Mouse (Mus musculus): ENCODE data around the gene Sirt3. TPM values are rescaled to one million over a fixed set of nuclear protein-coding genes. Genes with fewer than 3 reads are reported as not detected.

Gene Sirt3
- polyA plus RNA-seq, 1 experiment from 2014 or later = 39.2 TPM

GRCm38 (mm10) chr7:140855860-140856784 lies 26.0 kb downstream of the Sirt3 start, which contains the start of gene Gm45785:
Gm45785 (minus strand) TSS chr7:140856331.
- ATAC-seq = peak; percentile 86
- H3K4me3 ChIP-seq (ENCODE audit: low read length) = peak within 1 kb of the TSS; percentile 87
- no peaks in the 10 kb centered on the region for H3K27me3 ChIP-seq (replicated peaks; ENCODE audit: control insufficient read depth, insufficient read depth, low read length)
- WGBS = 1% methylated on average over 51 of the region's 51 CpGs
- peak within 1 kb of the TSS; percentile 90 for H3K9ac ChIP-seq (ENCODE audit: low read depth, low read length)
- H3K4me1 ChIP-seq (ENCODE audit: control insufficient read depth, insufficient read depth, low read length) = peaks cover 19% of the 10 kb centered on the region
- H3K9me3 ChIP-seq (ENCODE audit: control insufficient read depth, low read length) = no peaks in the 10 kb centered on the region
- H3K27ac ChIP-seq (ENCODE audit: low read length) = peak within 1 kb of the TSS; percentile 85
- peaks cover 11% of the 10 kb centered on the region; the same call in 1 of the 2 replicates for H3K36me3 ChIP-seq (ENCODE audit: control insufficient read depth, insufficient read depth, low read length)
- H3K4me2 ChIP-seq (ENCODE audit: low read depth, low read length) = peak within 1 kb of the TSS; percentile 91

DNA sequence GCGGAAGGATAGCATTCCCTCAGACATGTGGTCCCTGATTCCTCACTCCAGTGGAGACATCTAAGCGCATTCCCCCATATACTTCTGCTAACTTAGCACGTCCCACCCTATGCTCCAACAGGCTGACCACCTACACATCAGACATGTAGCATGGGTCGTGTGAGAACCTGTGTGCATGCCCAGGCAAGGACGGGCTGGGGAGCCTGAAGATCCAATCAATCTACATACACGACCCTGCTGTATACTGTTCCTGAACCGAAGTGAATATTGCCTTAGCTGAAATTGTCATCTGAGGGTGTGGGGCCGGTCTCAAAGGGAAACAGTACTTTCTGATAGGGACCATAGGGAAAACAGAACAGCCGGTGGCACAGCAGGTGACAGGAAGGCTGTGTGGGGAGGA lies 26.9 kb downstream of the Sirt3 start:
- Histone ChIP-seq H3K4me1 (ENCODE audit: control insufficient read depth, insufficient read depth, low read length) (peaks cover 19% of the 10 kb centered on the region), H3K36me3 (ENCODE audit: control insufficient read depth, insufficient read depth, low read length) (peaks cover 11% of the 10 kb centered on the region; the same call in 1 of the 2 replicates), H3K27me3 (replicated peaks; ENCODE audit: control insufficient read depth, insufficient read depth, low read length) (no peaks in the 10 kb centered on the region), H3K4me2 (ENCODE audit: low read depth, low read length) (peak overlapping the region; percentile 91), H3K4me3 (ENCODE audit: low read length) (peak overlapping the region; percentile 87), H3K9ac (ENCODE audit: low read depth, low read length) (peak overlapping the region; percentile 90), H3K9me3 (ENCODE audit: control insufficient read depth, low read length) (no peaks in the 10 kb centered on the region), H3K27ac (ENCODE audit: low read length) (no peak overlapping the region)
- ATAC-seq = no peak
- 65% methylated on average over 9 of the region's 9 CpGs for WGBS

DNA sequence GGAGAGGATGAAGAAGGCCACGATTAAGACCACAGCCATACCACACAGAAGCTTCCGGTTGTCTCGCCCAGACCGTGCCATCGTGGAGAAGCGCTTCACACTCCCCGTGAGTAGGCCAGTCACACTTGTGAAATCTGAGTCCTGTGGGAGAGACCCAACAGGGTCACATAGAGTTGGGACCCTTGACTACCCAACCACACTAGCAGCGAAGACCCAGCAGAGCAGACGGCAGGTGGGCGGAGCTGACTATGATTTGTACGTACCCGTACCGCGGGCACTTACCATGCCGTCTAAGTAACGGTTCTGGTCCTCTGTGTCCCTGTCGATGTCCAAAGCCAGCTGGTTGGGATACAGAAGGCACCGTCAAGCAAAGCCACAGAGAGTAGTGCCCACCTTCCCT lies 27.6 kb downstream of the Sirt3 start:
- H3K9me3 ChIP-seq (ENCODE audit: control insufficient read depth, low read length) = no peaks in the 10 kb centered on the region
- H3K4me3 ChIP-seq (ENCODE audit: low read length) = no peak overlapping the region
- no peak overlapping the region for H3K27ac ChIP-seq (ENCODE audit: low read length)
- no peaks in the 10 kb centered on the region for H3K27me3 ChIP-seq (replicated peaks; ENCODE audit: control insufficient read depth, insufficient read depth, low read length)
- WGBS = 94% methylated on average over 18 of the region's 18 CpGs
- no peak for ATAC-seq
- no peak overlapping the region for H3K9ac ChIP-seq (ENCODE audit: low read depth, low read length)
- H3K4me2 ChIP-seq (ENCODE audit: low read depth, low read length) = no peak overlapping the region
- peaks cover 11% of the 10 kb centered on the region; the same call in 1 of the 2 replicates for H3K36me3 ChIP-seq (ENCODE audit: control insufficient read depth, insufficient read depth, low read length)
- peaks cover 19% of the 10 kb centered on the region for H3K4me1 ChIP-seq (ENCODE audit: control insufficient read depth, insufficient read depth, low read length)

GRCm38 (mm10) chr7:140853386-140853785 lies 28.7 kb downstream of the Sirt3 start:
- Histone ChIP-seq H3K27me3 (replicated peaks; ENCODE audit: control insufficient read depth, insufficient read depth, low read length) (no peaks in the 10 kb centered on the region), H3K4me3 (ENCODE audit: low read length) (no peak overlapping the region), H3K4me1 (ENCODE audit: control insufficient read depth, insufficient read depth, low read length) (peaks cover 12% of the 10 kb centered on the region), H3K9me3 (ENCODE audit: control insufficient read depth, low read length) (no peaks in the 10 kb centered on the region), H3K4me2 (ENCODE audit: low read depth, low read length) (no peak overlapping the region), H3K36me3 (ENCODE audit: control insufficient read depth, insufficient read depth, low read length) (peaks cover 11% of the 10 kb centered on the region; the same call in 1 of the 2 replicates), H3K27ac (ENCODE audit: low read length) (no peak overlapping the region), H3K9ac (ENCODE audit: low read depth, low read length) (no peak overlapping the region)
- no peak for ATAC-seq
- 82% methylated on average over 9 of the region's 9 CpGs for WGBS

DNA sequence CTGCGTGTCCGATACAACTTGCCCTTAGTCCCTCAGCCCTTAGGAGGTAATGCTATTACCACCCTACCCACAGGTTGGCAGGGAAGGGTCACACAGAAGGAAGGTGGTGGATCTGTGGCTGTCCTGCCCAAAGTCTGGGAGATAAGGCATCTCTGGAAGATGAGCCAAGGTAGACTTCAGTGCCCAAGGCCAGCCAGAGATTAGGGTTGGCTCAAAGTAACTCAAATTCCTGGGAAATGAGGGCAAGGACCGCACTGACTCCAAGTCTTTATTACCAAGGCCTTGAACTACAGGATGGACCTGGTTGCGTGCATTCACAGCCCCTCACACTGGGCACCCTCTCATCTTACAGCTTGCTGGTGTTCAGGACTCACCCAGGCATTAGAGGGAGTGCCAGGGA lies 30.2 kb downstream of the Sirt3 start:
- Histone ChIP-seq H3K27me3 (replicated peaks; ENCODE audit: control insufficient read depth, insufficient read depth, low read length) (no peaks in the 10 kb centered on the region), H3K27ac (ENCODE audit: low read length) (no peak overlapping the region), H3K4me3 (ENCODE audit: low read length) (no peak overlapping the region), H3K9me3 (ENCODE audit: control insufficient read depth, low read length) (no peaks in the 10 kb centered on the region), H3K4me1 (ENCODE audit: control insufficient read depth, insufficient read depth, low read length) (peaks cover 6% of the 10 kb centered on the region), H3K36me3 (ENCODE audit: control insufficient read depth, insufficient read depth, low read length) (peaks cover 11% of the 10 kb centered on the region; the same call in 1 of the 2 replicates), H3K4me2 (ENCODE audit: low read depth, low read length) (no peak overlapping the region), H3K9ac (ENCODE audit: low read depth, low read length) (no peak overlapping the region)
- 96% methylated on average over 4 of the region's 4 CpGs for WGBS
- no peak for ATAC-seq

GRCm38 (mm10) chr7:140848591-140848990 lies 33.5 kb downstream of the Sirt3 start:
- no peak overlapping the region for H3K27ac ChIP-seq (ENCODE audit: low read length)
- WGBS = 96% methylated on average over 10 of the region's 10 CpGs
- H3K4me2 ChIP-seq (ENCODE audit: low read depth, low read length) = no peak overlapping the region
- ATAC-seq = no peak
- H3K4me1 ChIP-seq (ENCODE audit: control insufficient read depth, insufficient read depth, low read length) = no peaks in the 10 kb centered on the region
- peaks cover 5% of the 10 kb centered on the region; the same call in 1 of the 2 replicates for H3K36me3 ChIP-seq (ENCODE audit: control insufficient read depth, insufficient read depth, low read length)
- H3K9me3 ChIP-seq (ENCODE audit: control insufficient read depth, low read length) = no peaks in the 10 kb centered on the region
- H3K27me3 ChIP-seq (replicated peaks; ENCODE audit: control insufficient read depth, insufficient read depth, low read length) = no peaks in the 10 kb centered on the region
- H3K9ac ChIP-seq (ENCODE audit: low read depth, low read length) = no peak overlapping the region
- no peak overlapping the region for H3K4me3 ChIP-seq (ENCODE audit: low read length)

- Histone ChIP-seq H3K4me2 (ENCODE audit: low read depth, low read length) (no peak within 1 kb of the TSS), H3K9ac (ENCODE audit: low read depth, low read length) (0 out of 2 replicates have a peak within 1 kb of the TSS, but pooled peaks have one; percentile 2), H3K36me3 (ENCODE audit: control insufficient read depth, insufficient read depth, low read length) (peaks cover 4% of the 10 kb centered on the region; the same call in 1 of the 2 replicates), H3K4me1 (ENCODE audit: control insufficient read depth, insufficient read depth, low read length) (no peaks in the 10 kb centered on the region), H3K27ac (ENCODE audit: low read length) (no peak within 1 kb of the TSS), H3K4me3 (ENCODE audit: low read length) (no peak within 1 kb of the TSS), H3K27me3 (replicated peaks; ENCODE audit: control insufficient read depth, insufficient read depth, low read length) (no peaks in the 10 kb centered on the region), H3K9me3 (ENCODE audit: control insufficient read depth, low read length) (no peaks in the 10 kb centered on the region)
- no peak; the same call in 1 of the 2 replicates for ATAC-seq
- WGBS = 63% methylated on average over 11 of the region's 11 CpGs
Measured at GRCm38 (mm10) chr7:140847755-140848580, 34.1 kb downstream of the Sirt3 start, which contains the start of gene Odf3. Odf3 (plus strand) TSS chr7:140847805.

DNA sequence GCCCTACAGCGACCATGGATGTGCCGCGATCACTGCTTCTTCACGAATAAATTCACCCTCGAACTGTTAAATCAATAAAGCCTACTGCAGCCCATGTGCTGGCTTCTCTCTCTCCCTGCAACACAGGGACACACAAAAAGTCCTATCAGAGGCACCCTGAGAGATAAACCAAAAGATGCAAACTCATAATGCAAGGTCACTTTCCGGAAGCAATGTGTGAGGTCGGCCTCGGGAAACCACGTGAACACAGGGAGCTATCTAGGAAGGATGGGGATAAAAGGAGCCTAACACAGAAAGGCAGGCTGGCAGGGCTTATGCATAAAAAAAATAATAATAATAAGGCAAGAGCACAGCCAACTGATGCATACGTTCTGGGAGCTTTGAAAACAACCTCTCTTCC lies 35.4 kb downstream of the Sirt3 start:
- no peak overlapping the region for H3K4me3 ChIP-seq (ENCODE audit: low read length)
- H3K9ac ChIP-seq (ENCODE audit: low read depth, low read length) = no peak overlapping the region
- no peaks in the 10 kb centered on the region for H3K4me1 ChIP-seq (ENCODE audit: control insufficient read depth, insufficient read depth, low read length)
- WGBS = 85% methylated on average over 10 of the region's 10 CpGs
- H3K27me3 ChIP-seq (replicated peaks; ENCODE audit: control insufficient read depth, insufficient read depth, low read length) = no peaks in the 10 kb centered on the region
- no peak overlapping the region for H3K27ac ChIP-seq (ENCODE audit: low read length)
- no peaks in the 10 kb centered on the region for H3K9me3 ChIP-seq (ENCODE audit: control insufficient read depth, low read length)
- no peaks in the 10 kb centered on the region for H3K36me3 ChIP-seq (ENCODE audit: control insufficient read depth, insufficient read depth, low read length)
- ATAC-seq = no peak
- H3K4me2 ChIP-seq (ENCODE audit: low read depth, low read length) = no peak overlapping the region

- Histone ChIP-seq H3K4me3 (ENCODE audit: low read length) (no peak overlapping the region), H3K36me3 (ENCODE audit: control insufficient read depth, insufficient read depth, low read length) (no peaks in the 10 kb centered on the region), H3K4me1 (ENCODE audit: control insufficient read depth, insufficient read depth, low read length) (no peaks in the 10 kb centered on the region), H3K9me3 (ENCODE audit: control insufficient read depth, low read length) (no peaks in the 10 kb centered on the region), H3K27ac (ENCODE audit: low read length) (no peak overlapping the region), H3K4me2 (ENCODE audit: low read depth, low read length) (no peak overlapping the region), H3K9ac (ENCODE audit: low read depth, low read length) (no peak overlapping the region), H3K27me3 (replicated peaks; ENCODE audit: control insufficient read depth, insufficient read depth, low read length) (no peaks in the 10 kb centered on the region)
- no peak for ATAC-seq
- WGBS = 56% methylated on average over 4 of the region's 4 CpGs
Measured at GRCm38 (mm10) chr7:140845683-140846082, 36.4 kb downstream of the Sirt3 start.

Measured in intestine, embryonic 16.5 days (tissue).